Mouse (Mus musculus): ENCODE measurements at regions not wholly inside any gene's neighbourhood (a gene's known extent, or its start where the extent isn't known, plus 50 kb on each side); places are given as distances from the start of the nearest gene placed in this dataset.

DNA sequence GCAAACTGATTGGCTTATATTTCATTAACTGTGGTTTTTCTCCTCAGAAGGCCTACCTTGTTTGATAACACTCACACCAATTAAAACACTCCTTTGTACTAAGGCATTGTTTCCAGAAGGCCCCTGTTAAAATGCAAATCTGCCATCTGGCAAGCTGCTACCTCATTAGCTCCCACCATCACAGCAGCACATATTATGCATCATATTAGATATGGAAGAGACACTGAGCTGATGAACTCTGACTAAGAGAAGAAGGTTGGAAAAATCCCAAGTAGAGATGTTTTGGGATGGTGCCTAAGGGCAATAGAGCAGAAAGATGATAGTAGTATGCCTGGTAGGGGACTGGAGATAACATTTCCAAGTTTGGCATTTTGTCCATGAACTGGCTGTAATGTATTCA is 350.5 kb upstream of the Gm12666 start:
- TF ChIP-seq CTCF (IDR thresholded peaks at IDR 0.05; ENCODE audit: borderline replicate concordance, insufficient read depth, low read depth, low read length) (no peak), POLR2A (IDR thresholded peaks at IDR 0.05; ENCODE audit: borderline replicate concordance, insufficient read depth, low read length) (no peak)

All from cerebellum, adult 2 months (tissue).